Mouse (Mus musculus) adrenal gland, postnatal 14 days (tissue): ENCODE results near the gene Lgr6. TPM values are rescaled to one million over a fixed set of nuclear protein-coding genes. Genes with fewer than 3 reads are reported as not detected.
A peak's percentile ranks its signal among the peaks of the same experiment; 100 is the strongest.

Source experiments
- DNase-seq: peaks from one replicate; pipeline ENCODE4 v3.0.0; 2021; ENCODE audit warnings: mixed read lengths
- total RNA-seq: library from RNA; stranded (reverse); gene quantifications from 2 replicates; pipeline ENCODE4 v1.2.3, GENCODE M21; 2021

Lgr6 gene
- total RNA-seq, 1 experiment from 2014 or later = 22.0 TPM

- no peak for DNase-seq
These were observed 28.6 kb downstream of the Lgr6 start for GRCm38 (mm10) chr1:135076470-135076869.

GRCm38 (mm10) chr1:135075270-135075669 lies 29.8 kb downstream of the Lgr6 start:
- DNase-seq = no peak

GRCm38 (mm10) chr1:135072643-135073042 lies 32.4 kb downstream of the Lgr6 start:
- no peak for DNase-seq

- DNase-seq = no peak
These were observed 35.2 kb downstream of the Lgr6 start for GRCm38 (mm10) chr1:135069841-135070240.

- DNase-seq = no peak
These were observed 40.6 kb downstream of the Lgr6 start for GRCm38 (mm10) chr1:135064525-135064924.

GRCm38 (mm10) chr1:135062936-135063335 lies 42.1 kb downstream of the Lgr6 start:
- DNase-seq = no peak

- DNase-seq = no peak
These were observed 43.8 kb downstream of the Lgr6 start for GRCm38 (mm10) chr1:135061300-135061699.

- DNase-seq = no peak
These were observed 44.9 kb downstream of the Lgr6 start for GRCm38 (mm10) chr1:135060174-135060573.

- DNase-seq = no peak
These were observed 48.2 kb downstream of the Lgr6 start for GRCm38 (mm10) chr1:135056901-135057300.

- no peak for DNase-seq
These were observed 51.0 kb downstream of the Lgr6 start for GRCm38 (mm10) chr1:135054121-135054520.

GRCm38 (mm10) chr1:135044439-135044838 lies 60.6 kb downstream of the Lgr6 start:
- DNase-seq = no peak

- no peak for DNase-seq
These were observed 68.8 kb downstream of the Lgr6 start for GRCm38 (mm10) chr1:135036297-135036696.

GRCm38 (mm10) chr1:135032658-135033057 lies 72.4 kb downstream of the Lgr6 start:
- DNase-seq = no peak

- DNase-seq = no peak
These were observed 75.0 kb downstream of the Lgr6 start for GRCm38 (mm10) chr1:135030121-135030520.

- DNase-seq = no peak
These were observed 78.8 kb downstream of the Lgr6 start for GRCm38 (mm10) chr1:135026275-135026674.

- no peak for DNase-seq
These were observed 81.5 kb downstream of the Lgr6 start for GRCm38 (mm10) chr1:135023583-135023982.

- no peak for DNase-seq
These were observed 83.1 kb downstream of the Lgr6 start for GRCm38 (mm10) chr1:135021936-135022335.

- peak; percentile 24 for DNase-seq
These were observed 84.1 kb downstream of the Lgr6 start for GRCm38 (mm10) chr1:135020970-135021369.

- no peak for DNase-seq
These were observed 84.7 kb downstream of the Lgr6 start for GRCm38 (mm10) chr1:135020281-135020940.

- peak; percentile 52 for DNase-seq
These were observed 85.3 kb downstream of the Lgr6 start for GRCm38 (mm10) chr1:135019775-135020167.

GRCm38 (mm10) chr1:135019087-135019774 lies 85.8 kb downstream of the Lgr6 start:
- DNase-seq = peak; percentile 29

GRCm38 (mm10) chr1:135017656-135018015 lies 87.4 kb downstream of the Lgr6 start:
- DNase-seq = peak; percentile 50

GRCm38 (mm10) chr1:135016907-135017655 lies 88.0 kb downstream of the Lgr6 start:
- no peak for DNase-seq
